In the genomic region with DNA sequence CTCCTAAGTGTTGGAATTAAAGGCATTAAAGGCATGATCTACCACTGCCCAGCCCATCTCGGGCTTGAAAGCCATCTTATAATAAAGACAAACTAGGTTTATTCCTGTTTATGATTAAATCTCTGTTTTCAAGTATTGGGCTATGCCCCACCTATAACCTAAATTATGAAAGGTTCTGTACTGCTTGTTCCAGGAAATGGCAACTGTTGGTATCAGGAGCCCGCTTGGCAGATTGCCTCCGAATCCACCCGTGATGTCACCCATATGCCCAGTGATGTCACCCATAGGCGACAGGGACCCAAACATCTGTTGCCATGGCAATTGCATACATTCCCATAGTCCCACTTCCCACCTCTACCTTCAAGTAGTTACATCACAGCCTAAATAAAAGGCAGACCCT, we compare ENCODE assay signal across 21 mouse cellular contexts. TPM values are rescaled to one million over a fixed set of nuclear protein-coding genes. Genes with fewer than 3 reads are reported as not detected.
DNase-seq lines count a peak whose midpoint lies in the region; TF ChIP-seq lines count a peak whose summit lies in the region.
"Had no signal": no experiment of that assay in that cellular context is flagged by ENCODE, and none has a peak within 500 bp of the region (broad histone marks: within the 10 kb centered on the region; RNA-seq: fewer than 3 reads in every experiment).

No protein-coding gene starts in this region.

- TF ChIP-seq CTCF in lung, adult 2 months (IDR thresholded peaks at IDR 0.05; ENCODE audit: insufficient read depth, low read length): no peak

- no peak overlapping the region for H3K4me3 ChIP-seq in lung, adult 2 months (replicated peaks; ENCODE audit: extremely low read depth, low read depth, low read length)
- H3K4me3 ChIP-seq: embryonic facial prominence, embryonic 13.5 days; embryonic facial prominence, embryonic 15.5 days; erythroblast, embryonic 14.5 days; forebrain, embryonic 10.5 days; forebrain, embryonic 12.5 days had no signal

- no peak for TF ChIP-seq POLR2A in lung, adult 2 months (IDR thresholded peaks at IDR 0.05; ENCODE audit: borderline replicate concordance, extremely low read depth, low read depth, low read length)

- 64% methylated on average over 5 of the region's 5 CpGs for WGBS in lung, adult 2 months

- DNase-seq in lung, adult 18-20 months: peak; percentile 49 to 60
- DNase-seq in lung, adult 2 months: no peak
- peak; percentile 42 for DNase-seq in lung, postnatal 14 days
- DNase-seq in lung, postnatal 4 days: no peak
- peak; percentile 34 for DNase-seq in ZHBTc4 (ENCODE audit: low read depth, low spot score)
- DNase-seq: adrenal gland, adult 2 months; adrenal gland, postnatal 10 days; adrenal gland, postnatal 25 days; B cell, adult 2 months; cerebellum, adult 11 months; cerebellum, adult 18-20 months; cerebellum, adult 8-10 months; cerebellum, adult 9-11 months; cerebellum, postnatal 14 days; cerebellum, postnatal 36 days; embryo, embryonic 11 days had no signal

- H3K4me1 ChIP-seq in lung, adult 2 months (ENCODE audit: control insufficient read depth, insufficient read depth, low read length): peaks cover 2% of the 10 kb centered on the region; the same call in 1 of the 2 replicates
- H3K4me1 ChIP-seq: embryonic facial prominence, embryonic 15.5 days had no signal

RNA-seq across cellular contexts. Expression of gene Rps6ka1, which starts 36.1 kb away (rescaled TPM):
- polyA plus RNA-seq in lung, adult 2 months (2012; rRNA removed): 57.2 and 65.6 TPM in 2 replicates

RNA-seq across cellular contexts. Expression of gene Hmgn2, which starts 44.7 kb away (rescaled TPM):
- 14.6 and 28.9 TPM in 2 replicates for polyA plus RNA-seq in lung, adult 2 months (2012; rRNA removed)

Comparison
In these comparisons a context has a peak if more than half of its experiments do, and no peak if none do; other contexts are left out.
1. DNase-seq: peak in lung, adult 18-20 months (2 of 2), lung, postnatal 14 days (single experiment) and ZHBTc4 (single experiment); none in lung, adult 2 months (single experiment) and lung, postnatal 4 days (0 of 2).